Mouse (Mus musculus) right cerebral cortex, adult 18-20 months (tissue): ENCODE results near the gene Fam53b.
A peak's percentile ranks its signal among the peaks of the same experiment; 100 is the strongest.
"Not testable (repeated sequence)": the region's sequence is repeated elsewhere in the genome, so short reads cannot be mapped to it uniquely, and the experiment has no call there.

ENCODE experiments used
- DNase-seq: peaks from one replicate; pipeline ENCODE4 v3.0.0; 2022; ENCODE audit warnings: mixed read lengths

The Fam53b gene

DNA sequence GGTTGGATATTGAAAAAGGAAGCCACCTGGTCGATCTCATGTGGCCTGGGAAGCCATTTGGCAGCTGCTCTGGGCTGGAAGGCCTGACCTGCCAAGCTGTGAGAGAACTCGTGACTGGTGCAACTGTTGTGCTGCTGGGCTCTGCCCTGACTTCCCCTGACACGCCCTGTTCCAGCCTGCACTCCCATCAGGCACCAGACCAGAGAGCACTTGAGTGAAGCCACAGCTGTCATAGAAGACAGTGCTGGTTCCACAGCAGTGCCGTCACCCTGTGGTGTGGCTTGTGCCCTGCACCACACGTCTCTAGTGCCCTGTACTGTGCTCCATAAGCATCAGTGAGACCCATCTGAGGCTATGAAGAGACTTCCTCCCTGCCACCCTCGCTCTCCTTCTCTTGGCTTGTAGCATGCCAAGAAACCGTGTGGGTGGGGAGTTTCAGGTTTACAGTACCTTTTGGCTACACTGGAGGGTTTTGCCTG is 141.2 kb downstream of the Fam53b start:
- DNase-seq, result peak; percentile 68

GRCm38 (mm10) chr7:132670863-132671165 is 142.9 kb downstream of the Fam53b start:
- no peak for DNase-seq

DNA sequence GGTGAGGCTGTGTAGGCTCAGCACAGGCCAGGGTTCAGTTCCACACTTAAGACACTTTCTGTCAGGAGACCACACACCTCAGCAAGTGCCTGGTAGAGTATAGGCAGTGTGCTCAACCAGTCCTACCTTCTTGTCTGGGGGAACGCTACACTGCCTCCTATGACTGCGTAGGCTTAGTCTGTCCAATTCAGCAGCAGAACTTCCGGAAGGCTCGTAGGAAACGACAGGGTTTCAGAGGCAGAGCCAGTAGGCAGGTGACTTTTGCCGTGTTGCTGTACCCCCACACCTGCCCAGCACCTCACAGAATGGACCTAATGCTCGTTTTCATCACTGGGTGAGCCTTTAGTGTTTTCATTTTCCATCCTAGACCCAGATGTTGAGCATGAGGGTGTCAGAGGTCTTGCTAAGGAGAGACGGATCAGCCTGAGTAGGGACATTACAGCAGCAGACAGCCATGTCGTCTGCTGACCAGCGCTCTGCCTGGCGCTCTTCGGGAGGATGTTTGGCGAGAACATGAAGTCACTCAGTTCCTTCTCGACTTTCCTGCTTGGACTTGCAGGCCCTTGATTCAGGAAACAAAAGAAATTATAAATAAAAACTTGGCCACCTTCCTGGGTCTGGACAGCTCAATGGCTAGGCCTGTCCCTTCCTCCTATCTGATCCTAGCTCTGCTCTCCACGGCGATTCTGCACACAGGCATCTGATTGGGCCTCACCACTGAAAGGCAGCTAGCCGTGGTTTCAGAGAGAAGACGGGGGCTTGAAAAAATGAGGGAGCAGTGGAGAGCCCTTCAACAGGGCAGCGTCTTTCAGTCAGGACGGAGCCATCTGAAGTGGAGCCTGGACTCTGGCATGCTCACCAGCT is 143.5 kb downstream of the Fam53b start:
- DNase-seq, result no peak

- no peak for DNase-seq
Measured at GRCm38 (mm10) chr7:132668604-132669003, 145.1 kb downstream of the Fam53b start.

DNA sequence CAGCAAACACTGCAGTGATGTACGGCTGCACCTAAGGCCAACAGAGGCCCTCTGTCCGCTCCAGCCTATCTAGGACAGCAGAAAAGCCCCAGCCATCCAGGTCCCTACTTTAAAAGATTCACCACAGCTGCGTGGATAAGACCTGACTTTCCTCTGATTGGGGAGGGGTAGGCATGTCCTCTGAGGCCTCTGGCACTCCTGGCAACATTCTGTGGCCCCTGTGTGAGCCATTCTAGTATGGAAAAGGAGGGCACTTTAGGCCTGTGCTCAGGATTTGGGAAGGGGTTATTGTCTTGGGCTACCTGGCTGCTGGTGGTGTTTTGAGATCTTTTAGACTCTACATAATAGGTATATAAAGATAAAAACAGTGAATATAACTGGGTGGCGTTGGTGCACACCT is 147.2 kb downstream of the Fam53b start:
- DNase-seq, result no peak

DNA sequence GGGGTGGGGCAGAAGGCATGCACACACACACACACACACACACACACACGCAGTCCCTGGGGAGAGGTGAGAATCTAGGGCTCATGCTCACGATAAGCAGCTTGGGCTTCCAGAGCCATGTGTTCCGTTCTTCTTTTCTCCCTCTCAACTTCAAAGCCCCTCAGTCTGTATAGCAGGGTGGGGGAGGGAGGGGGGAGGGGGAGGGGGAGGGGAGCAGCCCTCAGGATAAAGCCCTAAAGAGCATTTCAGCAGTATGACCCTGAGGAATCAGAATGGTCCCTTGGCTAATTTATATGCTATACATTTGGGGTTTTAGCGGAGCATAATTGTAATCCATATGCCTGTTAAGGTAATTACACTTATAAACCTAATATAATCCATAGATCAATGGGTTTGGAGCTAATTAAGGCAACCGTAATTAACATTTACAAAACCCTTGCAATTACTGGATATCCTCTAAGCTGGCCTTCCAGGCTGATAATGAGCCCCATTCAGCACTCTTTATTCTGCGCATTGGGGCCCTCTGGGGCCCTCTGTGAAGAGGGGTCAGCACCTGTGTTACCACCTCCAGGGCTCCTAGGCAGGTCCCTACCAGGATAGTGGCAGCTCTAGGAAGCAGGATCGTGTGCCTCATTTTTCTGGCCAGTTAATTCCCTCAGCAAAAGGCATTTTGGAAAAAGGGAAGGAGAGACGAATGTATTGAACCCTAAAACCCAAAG is 147.9 kb downstream of the Fam53b start:
- DNase-seq, result no peak

GRCm38 (mm10) chr7:132664815-132665214 is 148.9 kb downstream of the Fam53b start:
- DNase-seq, result no peak

DNA sequence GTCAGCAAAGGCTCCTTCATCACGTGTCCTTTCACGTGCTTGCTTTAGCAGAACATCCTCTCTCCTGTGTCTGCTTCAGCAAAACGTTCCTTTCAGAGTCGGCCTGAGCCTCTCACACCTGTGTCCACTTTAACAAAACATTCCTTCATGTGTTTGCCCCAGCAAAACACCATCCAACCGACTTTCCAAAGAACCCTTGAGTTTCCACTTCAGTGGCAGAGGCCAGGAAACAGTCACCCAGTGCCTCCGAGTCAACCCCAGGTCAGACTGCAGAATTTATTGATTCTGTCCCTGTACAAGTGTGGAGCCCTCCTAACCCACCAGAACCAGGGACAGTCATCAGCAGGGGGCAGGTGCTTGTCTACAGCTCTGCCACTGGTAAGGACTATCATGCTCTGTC is 150.9 kb downstream of the Fam53b start:
- not testable (repeated sequence) for DNase-seq
